Mouse (Mus musculus) spleen, adult 2 months (tissue): ENCODE results near the gene Nav2.

ENCODE experiments used
- CTCF ChIP-seq: fragments of 200-500 bp; IDR thresholded peaks from 2 replicates; pipeline ENCODE4 v1.5.1; 2011; ENCODE audit warnings: mild to moderate bottlenecking, inconsistent platforms; ENCODE audit not compliant: insufficient read depth, insufficient read length, insufficient replicate concordance; ENCODE audit errors: extremely low read depth
- POLR2A ChIP-seq: fragments of 200-500 bp; IDR thresholded peaks from 2 replicates; pipeline ENCODE4 v1.6.1; 2011; ENCODE audit warnings: low read depth, low read length, inconsistent platforms

DNA sequence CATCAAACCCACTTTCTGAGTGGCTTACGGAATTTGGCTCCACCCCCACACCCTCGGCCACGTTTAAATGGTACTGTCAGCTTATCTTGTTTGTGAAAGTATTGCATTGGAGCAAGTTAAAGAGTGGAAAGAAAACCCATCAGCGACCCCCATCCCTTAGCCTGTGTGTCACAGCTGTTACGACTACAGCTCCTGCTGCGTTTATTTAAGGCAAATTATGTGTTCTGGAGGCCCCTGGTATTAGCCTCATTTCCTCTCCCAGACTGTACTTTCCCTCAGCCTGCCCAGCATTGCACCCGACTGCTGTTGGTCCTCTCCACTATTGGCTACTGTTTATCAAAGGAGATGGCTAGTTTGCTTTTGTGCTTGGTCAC, 569.4 kb downstream of the Nav2 start:
- no peak for TF ChIP-seq CTCF
- no peak for TF ChIP-seq POLR2A
